Mouse (Mus musculus) limb, embryonic 12.5 days (tissue): ENCODE measurements around the gene Zbtb42. TPM values are rescaled to one million over a fixed set of nuclear protein-coding genes. Genes with fewer than 3 reads are reported as not detected.

Experiments used
- ATAC-seq: fragments of 200-750 bp; cut with Nextera tagmentation; 2 replicates; pipeline ENCODE4 v1.8.0; 2017; ENCODE audit warnings: low read depth, moderate TSS enrichment; ENCODE audit not compliant: insufficient number of reproducible peaks, insufficient read depth, low FRiP score, low TSS enrichment
- H3K27ac ChIP-seq: fragments of 300-500 bp; sonication (generic); 2 replicates; pipeline ENCODE4 v1.5.1; 2016; ENCODE audit warnings: mild to moderate bottlenecking, moderate library complexity
- H3K27me3 ChIP-seq: fragments of 300-500 bp; sonication (generic); 2 replicates; pipeline ENCODE4 v1.6.1; 2016; ENCODE audit warnings: mild to moderate bottlenecking, moderate library complexity
- H3K36me3 ChIP-seq: fragments of 300-500 bp; sonication (generic); 2 replicates; pipeline ENCODE4 v1.6.1; 2016; ENCODE audit warnings: mild to moderate bottlenecking, moderate library complexity
- H3K4me1 ChIP-seq: fragments of 300-500 bp; sonication (generic); replicated peaks from 2 replicates; pipeline ENCODE4 v1.6.1; 2016
- H3K4me2 ChIP-seq: fragments of 300-500 bp; sonication (generic); 2 replicates; pipeline ENCODE4 v1.6.1; 2016; ENCODE audit warnings: mild to moderate bottlenecking, moderate library complexity
- H3K4me3 ChIP-seq: fragments of 300-500 bp; sonication (generic); replicated peaks from 2 replicates; pipeline ENCODE4 v1.5.1; 2016; ENCODE audit warnings: mild to moderate bottlenecking
- H3K9ac ChIP-seq: fragments of 300-500 bp; sonication (generic); replicated peaks from 2 replicates; pipeline ENCODE4 v1.6.1; 2016; ENCODE audit warnings: mild to moderate bottlenecking, moderate library complexity
- H3K9me3 ChIP-seq: fragments of 300-500 bp; sonication (generic); 2 replicates; pipeline ENCODE4 v1.6.1; 2016; ENCODE audit warnings: mild to moderate bottlenecking, moderate library complexity
- WGBS: fragments of 180-500 bp; shearing (Covaris S2); methylation state at CpG from one replicate; pipeline ENCODE4 v1.1.7; 2016; 5-methylcytosine and 5-hydroxymethylcytosine counted together
- polyA plus RNA-seq: library from polyadenylated mRNA; unstranded; fragments of >200 nt; fragmentation: Nextera tagmentation; extraction: Ambion mirVana; gene quantifications from 2 replicates; pipeline ENCODE4 v1.2.1, GENCODE M21; 2016

The Zbtb42 gene
- polyA plus RNA-seq, 1 experiment from 2014 or later: 1.4 TPM

DNA sequence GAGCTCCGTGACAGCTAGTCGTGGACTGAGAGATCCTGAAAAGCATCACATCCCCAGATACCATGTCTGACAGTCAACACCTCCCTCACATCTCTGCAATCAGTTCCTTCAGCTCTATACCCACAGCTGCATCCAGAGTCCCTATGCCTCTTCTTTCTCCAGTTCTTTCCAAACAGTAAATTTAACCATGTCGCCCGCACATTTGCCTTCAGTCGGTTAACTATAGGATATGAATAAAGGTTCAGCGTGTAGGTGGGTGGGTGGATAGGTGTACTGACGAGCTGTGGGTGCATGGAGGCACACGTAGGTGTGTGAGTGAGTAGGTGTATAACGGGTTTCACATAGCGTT, 15.5 kb downstream of the Zbtb42 start:
- no peak for ATAC-seq
- H3K27ac ChIP-seq: peak overlapping the region; percentile 79

DNA sequence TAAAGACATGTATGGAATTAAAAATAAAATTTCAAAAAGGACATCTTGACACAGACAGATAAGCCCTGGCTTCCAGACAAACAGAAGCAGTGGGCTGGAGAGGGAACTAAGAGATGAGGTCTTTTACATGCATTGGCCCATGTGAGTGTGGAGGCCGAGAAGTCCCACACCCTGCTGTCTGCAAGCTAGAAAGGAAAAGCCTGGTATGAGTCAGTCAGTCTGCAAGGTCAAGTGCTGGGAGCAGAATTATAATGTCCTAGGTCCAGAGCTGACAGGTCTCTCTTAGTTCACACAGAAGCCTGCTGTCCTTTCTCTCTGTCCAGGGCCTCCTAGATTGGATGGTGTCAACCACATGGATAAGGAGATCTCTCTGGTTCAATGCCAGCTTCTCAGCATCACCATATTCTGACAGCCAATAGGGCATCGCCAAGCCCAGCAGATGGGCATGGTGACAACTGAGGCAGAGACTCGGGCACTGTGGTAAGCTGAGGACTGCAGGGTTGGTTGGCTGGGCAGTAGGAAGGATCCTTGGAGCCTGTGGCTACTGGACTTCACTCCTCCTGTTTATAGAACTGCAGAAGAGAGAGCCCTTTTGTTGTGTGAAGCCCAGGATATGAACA, 18.3 kb downstream of the Zbtb42 start:
- H3K4me2 ChIP-seq: no peak overlapping the region
- 80% methylated on average over 3 of the region's 3 CpGs for WGBS
- H3K9me3 ChIP-seq: no peaks in the 10 kb centered on the region
- H3K4me3 ChIP-seq: no peak overlapping the region
- no peaks in the 10 kb centered on the region for H3K36me3 ChIP-seq
- ATAC-seq: no peak
- H3K27me3 ChIP-seq: peaks cover 32% of the 10 kb centered on the region
- H3K9ac ChIP-seq: no peak overlapping the region
- no peak overlapping the region for H3K27ac ChIP-seq
- H3K4me1 ChIP-seq: peaks cover 31% of the 10 kb centered on the region

More for the DNA sequence above, 15.5 kb downstream of the Zbtb42 start:
- peaks cover 9% of the 10 kb centered on the region for H3K27me3 ChIP-seq
- H3K36me3 ChIP-seq: peaks cover 5% of the 10 kb centered on the region; the same call in 1 of the 2 replicates
- H3K9me3 ChIP-seq: no peaks in the 10 kb centered on the region
- peaks cover 13% of the 10 kb centered on the region for H3K4me1 ChIP-seq
- peak overlapping the region; percentile 71 for H3K4me3 ChIP-seq
- H3K4me2 ChIP-seq: peak overlapping the region; percentile 73
- 80% methylated on average over 10 of the region's 10 CpGs for WGBS
- peak overlapping the region; percentile 86 for H3K9ac ChIP-seq

DNA sequence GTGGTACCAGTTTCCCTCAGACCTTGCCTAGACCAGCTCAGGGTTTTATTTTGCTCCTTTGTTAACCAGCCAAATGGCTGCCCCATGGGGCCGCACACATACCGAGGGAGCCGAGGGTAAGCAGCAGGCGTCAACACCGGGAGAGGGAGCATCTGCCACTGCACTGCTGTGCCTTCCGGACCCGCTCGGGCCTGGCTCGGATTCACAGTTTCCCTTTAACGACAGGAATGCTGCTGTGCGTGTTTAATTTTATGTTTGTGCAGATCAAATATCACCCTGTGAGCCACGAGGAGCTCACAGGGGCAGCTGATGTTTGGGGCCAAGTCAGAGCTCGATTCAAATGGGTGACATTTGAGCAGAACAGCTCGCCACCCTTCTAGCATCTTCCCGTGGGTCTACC, 21.9 kb downstream of the Zbtb42 start:
- Histone ChIP-seq H3K4me2 (peak overlapping the region; percentile 44), H3K9me3 (no peaks in the 10 kb centered on the region), H3K4me3 (peak overlapping the region; percentile 16), H3K27ac (0 out of 2 replicates have a peak overlapping the region, but pooled peaks have one; percentile 56), H3K9ac (peak overlapping the region; percentile 27), H3K4me1 (peaks cover 24% of the 10 kb centered on the region), H3K27me3 (peaks cover 34% of the 10 kb centered on the region), H3K36me3 (no peaks in the 10 kb centered on the region)
- WGBS: 6% methylated on average over 15 of the region's 15 CpGs
- ATAC-seq: peak; percentile 63; the same call in 1 of the 2 replicates

DNA sequence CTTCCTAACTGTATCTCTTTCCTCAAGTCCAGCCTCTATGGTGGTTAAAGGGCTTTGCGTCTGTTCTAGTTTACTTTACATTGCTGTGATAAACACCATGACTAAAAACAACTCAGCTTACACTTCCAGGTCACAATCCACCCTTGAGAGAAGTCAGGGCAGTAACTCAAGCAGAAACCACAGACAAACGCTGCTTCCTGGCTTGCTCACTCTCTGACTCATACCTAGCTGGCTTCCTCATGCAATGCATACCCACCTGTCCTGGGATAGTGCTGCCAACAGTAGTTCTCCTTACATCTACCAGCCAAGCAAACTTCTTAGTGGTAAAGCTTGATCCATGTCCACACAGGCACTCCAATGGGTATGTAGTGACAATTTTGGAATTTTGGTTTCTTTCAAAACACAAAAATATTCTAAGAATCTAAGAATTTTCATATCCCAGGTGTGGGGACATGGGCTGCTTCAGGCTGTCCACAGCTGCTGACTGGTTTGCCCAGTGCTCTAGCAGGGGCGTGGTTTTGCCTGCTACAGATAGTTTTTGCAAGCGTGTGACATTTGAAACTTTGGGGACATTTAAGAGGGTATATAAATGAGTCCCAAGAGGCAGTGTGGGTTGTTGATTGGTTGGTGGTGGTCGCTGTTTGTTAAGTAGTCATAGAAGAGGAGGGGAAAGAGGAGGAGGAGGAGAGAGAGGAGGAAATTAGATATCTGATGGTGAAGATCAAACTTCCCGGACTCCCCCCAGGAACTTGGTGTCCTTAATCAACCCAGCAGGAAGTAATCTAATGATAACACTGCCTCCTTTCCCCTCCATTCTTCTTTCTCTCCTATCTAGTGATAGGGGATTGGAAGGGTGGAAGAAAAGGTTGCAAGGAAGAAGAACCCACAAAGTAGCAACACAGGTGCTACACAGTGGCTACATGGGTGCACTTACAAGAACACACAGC, 24.0 kb downstream of the Zbtb42 start:
- 52% methylated on average over 6 of the region's 6 CpGs for WGBS
- H3K27me3 ChIP-seq: peaks cover 48% of the 10 kb centered on the region
- ATAC-seq: no peak
- H3K4me1 ChIP-seq: peaks cover 24% of the 10 kb centered on the region
- no peak overlapping the region for H3K4me2 ChIP-seq
- no peaks in the 10 kb centered on the region for H3K36me3 ChIP-seq
- no peaks in the 10 kb centered on the region for H3K9me3 ChIP-seq
- H3K4me3 ChIP-seq: no peak overlapping the region
- no peak overlapping the region for H3K27ac ChIP-seq
- no peak overlapping the region for H3K9ac ChIP-seq

DNA sequence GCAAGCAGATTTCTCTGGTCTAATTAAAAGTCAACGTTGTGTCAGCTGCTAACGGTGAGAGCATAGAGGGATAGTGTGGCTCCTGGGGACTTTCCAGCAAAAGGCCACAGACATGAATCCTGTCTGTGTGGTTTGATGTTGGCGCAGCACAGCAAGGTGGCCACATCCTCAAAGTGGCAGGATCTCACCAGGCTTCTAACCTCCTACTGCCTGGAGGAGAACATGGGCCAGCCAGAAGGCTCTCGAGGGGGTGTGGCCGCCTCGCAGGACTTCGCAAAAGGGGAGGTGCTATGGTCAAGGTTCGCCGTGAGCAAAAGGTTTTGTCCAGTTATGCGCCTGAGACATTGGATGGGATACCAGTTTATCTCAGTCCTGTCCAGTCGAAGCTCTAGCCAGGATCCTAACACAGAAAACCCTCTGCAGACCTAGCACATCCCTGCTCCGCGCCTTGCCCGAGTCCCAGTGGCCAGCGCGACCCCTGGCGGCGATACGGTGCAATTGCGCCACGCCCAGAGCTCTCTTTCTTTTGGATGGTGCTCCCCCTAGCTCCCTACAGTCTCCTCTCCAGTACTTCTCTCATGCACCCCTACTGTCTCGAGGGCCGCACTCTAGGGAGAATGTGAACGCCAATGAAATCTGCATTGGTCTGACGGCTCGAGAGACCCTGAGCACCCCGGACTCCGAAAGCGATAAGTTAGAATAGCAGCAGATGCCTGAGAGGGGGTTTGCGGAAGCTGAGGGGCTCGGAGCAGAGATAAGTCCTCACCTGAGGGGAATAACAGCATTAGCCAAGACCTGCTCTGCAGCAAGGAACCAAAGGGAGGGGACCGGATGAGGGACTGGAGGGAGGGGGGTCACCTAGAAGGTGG, 28.3 kb downstream of the Zbtb42 start:
- ATAC-seq: peak; percentile 53; the same call in 1 of the 2 replicates
- peak overlapping the region; percentile 48 for H3K4me2 ChIP-seq
- H3K4me1 ChIP-seq: peaks cover 7% of the 10 kb centered on the region
- no peaks in the 10 kb centered on the region for H3K9me3 ChIP-seq
- H3K27ac ChIP-seq: no peak overlapping the region
- H3K27me3 ChIP-seq: peaks cover 39% of the 10 kb centered on the region
- H3K36me3 ChIP-seq: no peaks in the 10 kb centered on the region
- H3K4me3 ChIP-seq: peak overlapping the region; percentile 27
- 14% methylated on average over 32 of the region's 32 CpGs for WGBS
- no peak overlapping the region; the same call in 1 of the 2 replicates for H3K9ac ChIP-seq

DNA sequence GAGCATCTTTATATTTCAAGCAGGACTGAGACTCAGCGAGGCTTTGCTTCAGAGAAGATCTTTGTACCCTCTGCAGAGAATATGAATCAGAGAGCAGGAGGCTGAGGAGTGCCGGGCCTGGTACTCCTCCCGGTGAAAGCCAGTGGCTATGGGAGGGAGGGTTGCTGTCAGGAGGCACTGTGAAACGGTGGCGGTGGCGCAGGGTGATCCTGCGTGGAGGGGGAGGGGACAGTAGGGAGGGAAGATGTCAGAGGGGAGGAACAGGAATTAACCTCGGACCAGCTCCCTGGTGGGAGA, 28.9 kb downstream of the Zbtb42 start:
- Histone ChIP-seq H3K27me3 (peaks cover 38% of the 10 kb centered on the region), H3K4me3 (no peak overlapping the region), H3K4me2 (peak overlapping the region; percentile 48)

DNA sequence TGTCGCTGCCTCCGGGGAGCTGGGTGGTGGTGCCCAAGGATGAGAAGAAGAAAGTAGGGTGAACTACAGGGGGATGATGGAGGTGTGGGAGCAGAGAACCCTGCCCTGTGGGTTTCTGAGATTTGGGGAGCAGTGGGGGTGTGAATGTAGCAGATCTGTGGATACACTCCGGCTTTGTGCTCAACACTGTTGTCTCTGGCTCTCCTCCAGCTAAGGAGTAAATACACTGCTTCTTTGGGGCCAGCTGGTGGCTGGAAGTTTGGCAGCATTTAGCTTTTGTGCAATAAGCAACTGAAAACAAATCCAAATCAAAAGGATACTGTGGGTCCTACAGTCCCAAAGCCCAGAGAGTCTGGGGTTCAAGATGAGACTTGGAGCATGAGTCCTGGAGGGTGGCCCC, 35.4 kb downstream of the Zbtb42 start:
- H3K27me3 ChIP-seq: peaks cover 9% of the 10 kb centered on the region
- H3K4me1 ChIP-seq: peaks cover 10% of the 10 kb centered on the region
- H3K27ac ChIP-seq: peak overlapping the region; percentile 59; the same call in 1 of the 2 replicates
- H3K9me3 ChIP-seq: no peaks in the 10 kb centered on the region
- WGBS: 76% methylated on average over 3 of the region's 3 CpGs
- no peak overlapping the region for H3K4me2 ChIP-seq
- H3K4me3 ChIP-seq: no peak overlapping the region
- no peak overlapping the region for H3K9ac ChIP-seq
- no peaks in the 10 kb centered on the region for H3K36me3 ChIP-seq
- no peak for ATAC-seq

More for the DNA sequence above, 28.9 kb downstream of the Zbtb42 start:
- H3K36me3 ChIP-seq: no peaks in the 10 kb centered on the region
- no peak for ATAC-seq
- no peak overlapping the region for H3K9ac ChIP-seq
- H3K4me1 ChIP-seq: peaks cover 3% of the 10 kb centered on the region
- no peaks in the 10 kb centered on the region for H3K9me3 ChIP-seq
- WGBS: 23% methylated on average over 8 of the region's 8 CpGs
- H3K27ac ChIP-seq: no peak overlapping the region

DNA sequence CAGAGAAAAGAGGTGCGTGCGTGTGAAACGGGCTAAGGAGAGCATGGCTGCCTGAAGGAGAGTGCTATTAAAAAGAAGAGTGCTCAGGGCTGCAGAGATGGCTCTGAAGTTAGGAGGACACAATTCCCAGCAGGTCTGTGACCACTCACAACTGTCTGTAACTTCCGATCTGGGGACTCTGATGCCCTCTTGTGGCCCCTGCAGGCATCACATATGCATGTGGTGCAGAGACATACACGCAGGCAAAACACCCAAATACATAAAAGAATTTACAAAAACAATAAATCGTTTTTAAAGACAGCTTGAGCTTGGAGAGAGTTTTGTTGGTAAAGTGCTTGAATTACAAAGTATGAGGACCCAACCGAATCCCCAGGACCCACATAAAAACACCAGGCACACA, 38.5 kb downstream of the Zbtb42 start:
- WGBS: 25% methylated on average over 7 of the region's 7 CpGs
- H3K27ac ChIP-seq: no peak overlapping the region
- H3K4me2 ChIP-seq: no peak overlapping the region
- H3K4me3 ChIP-seq: no peak overlapping the region
- peaks cover 23% of the 10 kb centered on the region for H3K27me3 ChIP-seq
- no peak overlapping the region for H3K9ac ChIP-seq
- H3K4me1 ChIP-seq: peaks cover 28% of the 10 kb centered on the region
- ATAC-seq: no peak
- H3K36me3 ChIP-seq: no peaks in the 10 kb centered on the region
- H3K9me3 ChIP-seq: no peaks in the 10 kb centered on the region

DNA sequence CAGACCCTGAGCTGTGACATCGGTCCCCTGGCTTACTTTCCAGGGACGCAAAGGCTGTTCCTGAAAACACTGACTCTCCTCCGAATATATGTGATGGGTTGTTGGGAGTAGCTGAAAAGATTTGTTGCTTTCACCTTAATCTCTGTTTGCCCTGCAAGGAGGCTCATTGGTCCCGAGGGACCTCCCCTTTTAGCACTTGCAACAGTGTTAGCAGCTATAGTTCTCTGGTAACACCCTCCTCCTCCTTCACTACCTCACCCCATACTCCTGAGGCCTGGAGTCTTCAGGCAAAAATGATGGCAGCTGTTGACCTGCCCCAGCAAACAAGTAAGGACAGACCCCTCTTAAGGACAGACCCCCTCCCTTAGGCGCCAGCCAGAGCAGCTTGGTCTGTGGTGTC, 40.4 kb downstream of the Zbtb42 start:
- Histone ChIP-seq H3K9me3 (no peaks in the 10 kb centered on the region), H3K4me2 (no peak overlapping the region), H3K27ac (no peak overlapping the region), H3K9ac (no peak overlapping the region), H3K4me3 (no peak overlapping the region), H3K4me1 (peaks cover 40% of the 10 kb centered on the region), H3K36me3 (no peaks in the 10 kb centered on the region), H3K27me3 (peaks cover 34% of the 10 kb centered on the region)
- 32% methylated on average over 5 of the region's 5 CpGs for WGBS
- no peak for ATAC-seq

DNA sequence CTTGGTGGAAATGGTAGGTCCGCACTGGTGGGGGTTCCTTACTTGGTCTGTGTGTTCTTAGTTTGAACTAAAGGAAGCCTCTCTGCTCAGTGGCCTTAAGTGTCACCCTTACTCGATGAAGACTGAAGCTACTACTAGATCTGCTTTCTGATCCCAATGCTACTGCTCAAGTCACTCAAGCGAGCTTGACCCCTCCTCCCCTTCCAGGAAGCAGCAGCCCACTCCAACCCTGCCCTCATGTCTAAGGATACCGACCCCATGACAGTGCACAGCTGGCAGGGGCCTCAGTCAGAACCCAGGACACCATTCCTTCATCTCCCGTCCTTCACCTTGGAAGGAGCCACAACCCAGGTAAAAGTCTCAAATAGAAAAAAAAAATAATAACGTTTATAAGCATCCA, 41.6 kb downstream of the Zbtb42 start, which contains the start of gene Cep170b:
Gene Cep170b, plus strand, starts transcription at position 240 of the 400 bp plus-strand sequence.
- Histone ChIP-seq H3K27me3 (peaks cover 34% of the 10 kb centered on the region), H3K4me2 (peak within 1 kb of the TSS; percentile 94), H3K9ac (peak within 1 kb of the TSS; percentile 91; the same call in 1 of the 2 replicates), H3K27ac (peak within 1 kb of the TSS; percentile 77), H3K36me3 (peaks cover 2% of the 10 kb centered on the region), H3K4me3 (peak within 1 kb of the TSS; percentile 94), H3K9me3 (no peaks in the 10 kb centered on the region), H3K4me1 (peaks cover 40% of the 10 kb centered on the region)
- ATAC-seq: no peak
- 70% methylated on average over 6 of the region's 6 CpGs for WGBS
